Mouse (Mus musculus) Patski (cell line): ENCODE results near the gene Coq10b. TPM values are rescaled to one million over a fixed set of nuclear protein-coding genes. Genes with fewer than 3 reads are reported as not detected.

Source experiments
- ATAC-seq: fragments of 100-300 bp; one replicate; pipeline ENCODE4 v1.8.0; 2021
- CTCF ChIA-PET: fragments of 350-600 bp; sonication (Branson Sonifier 250); formaldehyde crosslinking; loops from one replicate; lab custom pipeline; 2022; ENCODE audit warnings: inconsistent platforms; lab: Charles Lee
- POLR2A ChIA-PET: fragments of 350-600 bp; sonication (Branson Sonifier 250); formaldehyde crosslinking; loops from one replicate; lab custom pipeline; 2022; ENCODE audit warnings: antibody characterized with exemption, inconsistent platforms; lab: Charles Lee
- DNase-seq: peaks from one replicate; pipeline ENCODE4 v3.0.0-alpha.2; 2011; ENCODE audit warnings: low read depth, low spot score
- H3K27me3 ChIP-seq: fragments of 371-371 bp; one replicate; pipeline ENCODE4 v1.5.1; 2021
- CTCF ChIP-seq: fragments of 100-300 bp; IDR thresholded peaks from one replicate; pipeline ENCODE4 v1.5.1; 2021
- in situ Hi-C: fragments of 300-500 bp; cut with MboI; formaldehyde crosslinking; loops from 3 replicates; pipeline ENCODE4 v1.11.1; 2018; ENCODE audit warnings: low pct_unique_long_range_greater_than_20kb, mixed read lengths
- polyA plus RNA-seq: library from polyadenylated mRNA; unstranded; gene quantifications from one replicate; pipeline ENCODE4 v1.2.3, GENCODE M21; 2021

Coq10b gene
- polyA plus RNA-seq, 1 experiment from 2014 or later, result 43.5 TPM

DNA sequence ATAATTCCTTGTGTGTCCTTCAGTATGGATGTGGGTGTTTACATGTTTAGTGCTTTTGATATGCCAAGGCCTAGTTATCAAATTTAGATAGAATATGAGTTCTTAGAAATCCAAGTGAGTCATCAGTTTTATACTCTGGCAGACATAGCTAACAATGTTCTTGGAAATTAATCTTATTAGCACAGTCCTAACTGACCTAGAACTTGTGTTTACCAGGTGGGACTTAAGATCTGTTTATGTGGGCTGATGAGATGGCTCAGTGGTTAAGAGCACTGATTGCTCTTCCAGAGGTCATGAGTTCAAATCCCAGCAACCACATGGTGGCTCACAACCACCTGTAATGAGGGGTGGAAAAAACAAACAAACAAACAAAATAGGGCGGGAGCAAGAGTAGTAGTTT lies 39.9 kb downstream of the Coq10b start:
- no peaks in the 10 kb centered on the region for H3K27me3 ChIP-seq
- no peak for ATAC-seq
- in situ Hi-C loops, result loop anchor here (25.0 kb wide), 1 partner anchor 295 kb away; no protein-coding TSS in a partner anchor
- ChIA-PET POLR2A (no interaction called here), CTCF (no interaction called here)
- no peak for TF ChIP-seq CTCF
- DNase-seq, result no peak

DNA sequence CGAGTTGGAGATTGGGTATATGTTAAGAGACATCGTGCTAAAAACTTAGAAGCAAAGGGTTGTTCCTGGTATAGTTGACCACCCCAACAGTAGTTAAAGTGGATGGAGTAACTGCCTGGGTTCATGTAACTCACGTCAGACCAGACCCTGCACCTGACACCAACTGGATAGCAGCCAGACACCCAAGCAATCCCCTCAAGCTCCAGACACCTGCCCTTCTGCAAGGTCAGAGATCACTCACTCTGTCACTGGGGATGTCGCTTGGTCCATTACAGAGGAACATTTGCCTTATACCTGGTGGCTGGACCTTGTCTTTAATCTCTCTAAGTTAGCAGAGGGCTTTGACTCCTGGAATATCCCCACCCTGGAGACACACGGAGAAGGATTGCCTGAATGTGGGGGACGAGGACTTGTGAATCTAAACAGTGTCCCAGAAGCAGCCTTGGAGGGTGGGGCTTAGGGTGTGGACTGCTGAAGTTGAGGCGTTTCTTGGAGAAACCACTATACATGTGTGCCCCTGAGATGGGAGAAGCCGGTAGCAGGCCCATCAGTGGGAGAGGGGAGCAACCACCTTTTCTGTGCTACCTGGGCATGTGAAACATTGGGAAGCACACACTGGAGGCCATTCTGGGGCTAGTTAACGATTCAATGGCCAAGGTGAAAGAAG lies 54.5 kb downstream of the Coq10b start:
- H3K27me3 ChIP-seq, result no peaks in the 10 kb centered on the region
- in situ Hi-C loops, result no loop called here
- ChIA-PET CTCF (no interaction called here), POLR2A (no interaction called here)
- ATAC-seq (no peak), DNase-seq (no peak)
- TF ChIP-seq CTCF, result no peak

DNA sequence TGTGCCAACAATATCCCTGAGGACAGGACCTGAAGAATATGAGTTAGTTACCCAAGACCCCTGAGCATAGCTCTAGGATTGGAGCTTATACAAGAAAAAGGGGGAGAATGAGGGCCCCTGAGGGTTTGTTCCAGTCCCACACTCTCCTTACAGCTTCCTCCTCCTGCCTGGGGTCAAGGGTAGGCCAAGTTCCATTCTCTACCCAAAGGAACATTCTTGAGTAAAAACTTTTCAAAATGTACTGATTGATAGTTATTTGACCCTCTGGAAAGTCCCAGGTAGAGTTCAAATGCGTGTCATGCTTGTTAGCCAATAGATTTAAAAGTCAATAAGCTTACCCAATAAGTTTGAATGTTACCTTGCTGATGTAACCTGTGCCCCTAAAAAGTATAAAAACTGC lies 55.1 kb downstream of the Coq10b start:
- DNase-seq, result no peak
- CTCF ChIA-PET, result interaction anchor here (0.9 kb wide), 1 partner anchor 9 kb away, joined by 3 read pairs; no protein-coding TSS in a partner anchor
- in situ Hi-C loops, result no loop called here
- ATAC-seq, result no peak
- H3K27me3 ChIP-seq, result no peaks in the 10 kb centered on the region
- no peak for TF ChIP-seq CTCF
- POLR2A ChIA-PET, result no interaction called here

DNA sequence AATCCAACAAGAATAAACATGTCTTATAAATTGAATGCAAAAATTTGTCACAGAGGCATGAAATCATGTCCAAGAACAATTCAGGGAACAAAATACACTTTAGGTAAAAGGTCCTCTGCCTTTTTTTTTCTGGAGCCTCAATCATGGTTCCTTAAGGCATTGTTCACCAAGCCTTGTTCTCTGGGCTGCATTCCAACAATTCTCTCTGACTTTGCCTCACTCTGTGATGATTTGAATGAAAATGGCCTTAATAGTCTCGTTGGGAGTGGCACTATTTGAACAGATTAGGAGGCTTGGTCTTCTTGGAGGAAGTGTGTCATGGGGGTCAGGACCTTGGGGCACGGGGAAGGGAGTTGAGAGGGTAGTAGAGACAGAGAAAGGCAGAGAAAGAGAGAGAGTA lies 55.9 kb downstream of the Coq10b start:
- POLR2A ChIA-PET, result no interaction called here
- no peak for DNase-seq
- in situ Hi-C loops, result no loop called here
- ATAC-seq, result no peak
- CTCF ChIA-PET, result interaction anchor here (0.9 kb wide), 1 partner anchor 9 kb away, joined by 3 read pairs; no protein-coding TSS in a partner anchor
- H3K27me3 ChIP-seq, result no peaks in the 10 kb centered on the region
- TF ChIP-seq CTCF, result no peak

DNA sequence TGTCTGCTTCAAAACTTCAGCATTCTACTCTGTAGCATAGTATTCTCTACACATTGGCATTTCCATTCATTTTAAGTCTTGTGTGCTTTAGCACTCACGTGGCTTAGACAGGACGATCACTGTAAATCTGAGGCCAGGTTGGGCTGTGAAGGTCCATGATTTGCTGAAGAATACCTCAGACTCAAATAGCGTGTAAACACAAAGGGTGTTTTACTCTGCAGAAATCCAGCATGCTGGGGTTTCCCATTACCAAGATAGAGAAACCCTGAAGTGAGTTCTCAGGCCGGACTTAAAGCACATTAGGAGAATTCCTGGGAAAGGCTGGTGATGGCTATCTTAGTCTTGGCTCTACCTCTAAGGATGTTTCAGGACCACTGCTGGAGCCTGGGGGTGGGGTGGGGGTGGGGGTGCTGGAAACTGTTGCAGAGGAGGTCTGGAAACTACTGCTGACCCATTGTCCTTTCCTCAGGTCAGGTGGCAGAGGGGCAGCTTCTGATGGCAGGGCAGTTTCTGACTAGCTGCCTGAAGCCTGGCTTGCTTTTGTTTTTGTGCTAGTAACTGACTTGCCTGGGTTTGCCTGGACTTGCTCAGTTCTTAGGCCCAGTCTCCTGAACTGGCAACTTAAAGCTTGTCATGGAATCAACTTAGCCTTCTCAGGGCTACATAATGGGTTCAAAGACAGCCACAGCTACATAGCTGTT lies 56.6 kb downstream of the Coq10b start:
- no peak for TF ChIP-seq CTCF
- H3K27me3 ChIP-seq, result no peaks in the 10 kb centered on the region
- ChIA-PET CTCF (no interaction called here), POLR2A (no interaction called here)
- DNase-seq (no peak), ATAC-seq (no peak)
- in situ Hi-C loops, result no loop called here

Other genes with a start within 250 kb of the Coq10b start
- gene Ankrd44, start 126.4 kb upstream of the Coq10b start, polyA plus RNA-seq, result 31.2 TPM
- 147 TPM for gene Sf3b1, start 25.3 kb upstream of the Coq10b start, polyA plus RNA-seq
- 326 TPM for gene Hspe1, start 35.4 kb downstream of the Coq10b start, polyA plus RNA-seq
- gene Hspd1, start 35.5 kb downstream of the Coq10b start, polyA plus RNA-seq, result 475 TPM
- 84.7 TPM for gene Mob4, start 78.5 kb downstream of the Coq10b start, polyA plus RNA-seq
- 3.8 TPM for gene Rftn2, start 174.0 kb downstream of the Coq10b start, polyA plus RNA-seq
- gene Mars2, start 184.4 kb downstream of the Coq10b start, polyA plus RNA-seq, result 2.8 TPM